Mouse (Mus musculus) embryonic facial prominence, embryonic 13.5 days (tissue): ENCODE measurements at regions not wholly inside any gene's neighbourhood (a gene's known extent, or its start where the extent isn't known, plus 50 kb on each side); places are given as distances from the start of the nearest gene placed in this dataset.

ENCODE experiments used
- ATAC-seq: fragments of 200-750 bp; cut with Nextera tagmentation; 2 replicates; pipeline ENCODE4 v1.8.0; 2017; ENCODE audit warnings: low read depth; ENCODE audit not compliant: insufficient number of reproducible peaks, insufficient read depth, low FRiP score, low TSS enrichment
- H3K27ac ChIP-seq: fragments of 300-500 bp; sonication (generic); 2 replicates; pipeline ENCODE4 v1.5.1; 2015; ENCODE audit warnings: moderate library complexity, mild to moderate bottlenecking, inconsistent platforms
- H3K27me3 ChIP-seq: fragments of 300-500 bp; sonication (generic); 2 replicates; pipeline ENCODE4 v1.6.1; 2015; ENCODE audit warnings: mild to moderate bottlenecking, inconsistent platforms
- H3K36me3 ChIP-seq: fragments of 300-500 bp; sonication (generic); 2 replicates; pipeline ENCODE4 v1.6.1; 2015; ENCODE audit warnings: mild to moderate bottlenecking, inconsistent platforms
- H3K4me1 ChIP-seq: fragments of 300-500 bp; sonication (generic); 2 replicates; pipeline ENCODE4 v1.6.1; 2015; ENCODE audit warnings: inconsistent platforms
- H3K4me2 ChIP-seq: fragments of 300-500 bp; sonication (generic); 2 replicates; pipeline ENCODE4 v1.6.1; 2015; ENCODE audit warnings: moderate library complexity, mild to moderate bottlenecking, inconsistent platforms
- H3K4me3 ChIP-seq: fragments of 300-500 bp; sonication (generic); 2 replicates; pipeline ENCODE4 v1.5.1; 2015; ENCODE audit warnings: mild to moderate bottlenecking, inconsistent platforms
- H3K9ac ChIP-seq: fragments of 300-500 bp; sonication (generic); 2 replicates; pipeline ENCODE4 v1.6.1; 2015; ENCODE audit warnings: mild to moderate bottlenecking, inconsistent platforms
- H3K9me3 ChIP-seq: fragments of 300-500 bp; sonication (generic); 2 replicates; pipeline ENCODE4 v1.6.1; 2016; ENCODE audit warnings: inconsistent platforms
- WGBS: fragments of 180-500 bp; shearing (Covaris S2); methylation state at CpG from one replicate; pipeline ENCODE4 v1.1.7; 2015; ENCODE audit warnings: mixed read lengths; 5-methylcytosine and 5-hydroxymethylcytosine counted together

GRCm38 (mm10) chr14:55301996-55302395, 80.2 kb downstream of the Dhrs2 start:
- no peaks in the 10 kb centered on the region for H3K36me3 ChIP-seq
- 51% methylated on average over 2 of the region's 2 CpGs for WGBS
- no peak overlapping the region for H3K4me3 ChIP-seq
- H3K9me3 ChIP-seq, result no peaks in the 10 kb centered on the region
- no peaks in the 10 kb centered on the region for H3K27me3 ChIP-seq
- H3K9ac ChIP-seq, result no peak overlapping the region
- no peaks in the 10 kb centered on the region for H3K4me1 ChIP-seq
- H3K4me2 ChIP-seq, result no peak overlapping the region
- no peak overlapping the region for H3K27ac ChIP-seq
- no peak for ATAC-seq

- 74% methylated on average over 6 of the region's 6 CpGs for WGBS
- Histone ChIP-seq H3K4me1 (no peaks in the 10 kb centered on the region), H3K27ac (no peak overlapping the region), H3K27me3 (no peaks in the 10 kb centered on the region), H3K4me3 (no peak overlapping the region), H3K36me3 (no peaks in the 10 kb centered on the region), H3K9ac (no peak overlapping the region), H3K9me3 (no peaks in the 10 kb centered on the region), H3K4me2 (no peak overlapping the region)
- no peak for ATAC-seq
Measured at GRCm38 (mm10) chr14:55313615-55314014, 91.8 kb downstream of the Dhrs2 start.

GRCm38 (mm10) chr14:55323897-55324296, 102.1 kb downstream of the Dhrs2 start:
- no peaks in the 10 kb centered on the region for H3K9me3 ChIP-seq
- no peak overlapping the region for H3K4me3 ChIP-seq
- ATAC-seq, result no peak
- no peak overlapping the region for H3K9ac ChIP-seq
- H3K27me3 ChIP-seq, result no peaks in the 10 kb centered on the region
- no peaks in the 10 kb centered on the region for H3K36me3 ChIP-seq
- H3K4me1 ChIP-seq, result no peaks in the 10 kb centered on the region
- H3K4me2 ChIP-seq, result no peak overlapping the region
- no peak overlapping the region for H3K27ac ChIP-seq

- H3K27ac ChIP-seq, result no peak overlapping the region
- H3K27me3 ChIP-seq, result no peaks in the 10 kb centered on the region
- H3K36me3 ChIP-seq, result no peaks in the 10 kb centered on the region
- 61% methylated on average over 3 of the region's 3 CpGs for WGBS
- no peak overlapping the region for H3K4me2 ChIP-seq
- H3K4me1 ChIP-seq, result no peaks in the 10 kb centered on the region
- no peaks in the 10 kb centered on the region for H3K9me3 ChIP-seq
- no peak for ATAC-seq
- H3K4me3 ChIP-seq, result no peak overlapping the region
- no peak overlapping the region for H3K9ac ChIP-seq
Measured at GRCm38 (mm10) chr14:55324335-55324734, 102.5 kb downstream of the Dhrs2 start.

GRCm38 (mm10) chr14:55333812-55334211, 112.0 kb downstream of the Dhrs2 start:
- Histone ChIP-seq H3K9me3 (no peaks in the 10 kb centered on the region), H3K9ac (no peak overlapping the region), H3K4me1 (no peaks in the 10 kb centered on the region), H3K27me3 (no peaks in the 10 kb centered on the region), H3K27ac (no peak overlapping the region), H3K36me3 (no peaks in the 10 kb centered on the region), H3K4me3 (no peak overlapping the region), H3K4me2 (no peak overlapping the region)
- WGBS, result 50% methylated on average over 3 of the region's 3 CpGs
- ATAC-seq, result no peak

GRCm38 (mm10) chr14:55334305-55334704, 112.5 kb downstream of the Dhrs2 start:
- Histone ChIP-seq H3K9ac (no peak overlapping the region), H3K27me3 (no peaks in the 10 kb centered on the region), H3K9me3 (no peaks in the 10 kb centered on the region), H3K27ac (no peak overlapping the region), H3K4me2 (no peak overlapping the region), H3K36me3 (no peaks in the 10 kb centered on the region), H3K4me1 (no peaks in the 10 kb centered on the region), H3K4me3 (no peak overlapping the region)
- 87% methylated on average over 7 of the region's 7 CpGs for WGBS
- ATAC-seq, result no peak

GRCm38 (mm10) chr14:55335586-55335985, 113.8 kb downstream of the Dhrs2 start:
- Histone ChIP-seq H3K4me3 (no peak overlapping the region), H3K4me1 (no peaks in the 10 kb centered on the region), H3K4me2 (no peak overlapping the region), H3K9me3 (no peaks in the 10 kb centered on the region), H3K27me3 (no peaks in the 10 kb centered on the region), H3K36me3 (no peaks in the 10 kb centered on the region), H3K9ac (no peak overlapping the region), H3K27ac (no peak overlapping the region)
- no peak for ATAC-seq
- 81% methylated on average over 1 of the region's 1 CpGs for WGBS

- no peak overlapping the region for H3K27ac ChIP-seq
- no peak for ATAC-seq
- no peak overlapping the region for H3K4me2 ChIP-seq
- WGBS, result 47% methylated on average over 5 of the region's 5 CpGs
- no peak overlapping the region for H3K4me3 ChIP-seq
- no peaks in the 10 kb centered on the region for H3K27me3 ChIP-seq
- H3K4me1 ChIP-seq, result no peaks in the 10 kb centered on the region
- H3K9ac ChIP-seq, result no peak overlapping the region
- no peaks in the 10 kb centered on the region for H3K9me3 ChIP-seq
- H3K36me3 ChIP-seq, result no peaks in the 10 kb centered on the region
Measured at GRCm38 (mm10) chr14:55336451-55337195, 114.8 kb downstream of the Dhrs2 start.

GRCm38 (mm10) chr14:55338010-55338409, 116.2 kb downstream of the Dhrs2 start:
- Histone ChIP-seq H3K9me3 (no peaks in the 10 kb centered on the region), H3K4me2 (no peak overlapping the region), H3K27me3 (no peaks in the 10 kb centered on the region), H3K36me3 (no peaks in the 10 kb centered on the region), H3K4me3 (no peak overlapping the region), H3K27ac (no peak overlapping the region), H3K4me1 (no peaks in the 10 kb centered on the region), H3K9ac (no peak overlapping the region)
- no peak for ATAC-seq
- 76% methylated on average over 9 of the region's 9 CpGs for WGBS

- Histone ChIP-seq H3K36me3 (no peaks in the 10 kb centered on the region), H3K27me3 (no peaks in the 10 kb centered on the region), H3K9me3 (no peaks in the 10 kb centered on the region), H3K9ac (no peak overlapping the region), H3K4me2 (no peak overlapping the region), H3K4me3 (no peak overlapping the region), H3K4me1 (no peaks in the 10 kb centered on the region), H3K27ac (no peak overlapping the region)
- WGBS, result 45% methylated on average over 7 of the region's 7 CpGs
- no peak for ATAC-seq
Measured at GRCm38 (mm10) chr14:55338500-55338899, 116.7 kb downstream of the Dhrs2 start.

- 69% methylated on average over 9 of the region's 9 CpGs for WGBS
- Histone ChIP-seq H3K36me3 (no peaks in the 10 kb centered on the region), H3K27ac (no peak overlapping the region)
Measured at GRCm38 (mm10) chr14:55339036-55339614, 117.3 kb downstream of the Dhrs2 start.

GRCm38 (mm10) chr14:55343341-55343740, 121.5 kb downstream of the Dhrs2 start:
- no peaks in the 10 kb centered on the region for H3K9me3 ChIP-seq
- 45% methylated on average over 1 of the region's 1 CpGs for WGBS
- H3K4me3 ChIP-seq, result no peak overlapping the region
- H3K4me1 ChIP-seq, result no peaks in the 10 kb centered on the region
- H3K27ac ChIP-seq, result no peak overlapping the region
- ATAC-seq, result no peak
- no peaks in the 10 kb centered on the region for H3K27me3 ChIP-seq
- no peaks in the 10 kb centered on the region for H3K36me3 ChIP-seq
- no peak overlapping the region for H3K9ac ChIP-seq
- no peak overlapping the region for H3K4me2 ChIP-seq

More at GRCm38 (mm10) chr14:55339036-55339614, 117.3 kb downstream of the Dhrs2 start:
- no peaks in the 10 kb centered on the region for H3K9me3 ChIP-seq
- no peak overlapping the region for H3K4me2 ChIP-seq
- H3K27me3 ChIP-seq, result no peaks in the 10 kb centered on the region
- ATAC-seq, result no peak
- H3K4me3 ChIP-seq, result no peak overlapping the region
- H3K4me1 ChIP-seq, result no peaks in the 10 kb centered on the region
- H3K9ac ChIP-seq, result no peak overlapping the region
